In the genomic region with DNA sequence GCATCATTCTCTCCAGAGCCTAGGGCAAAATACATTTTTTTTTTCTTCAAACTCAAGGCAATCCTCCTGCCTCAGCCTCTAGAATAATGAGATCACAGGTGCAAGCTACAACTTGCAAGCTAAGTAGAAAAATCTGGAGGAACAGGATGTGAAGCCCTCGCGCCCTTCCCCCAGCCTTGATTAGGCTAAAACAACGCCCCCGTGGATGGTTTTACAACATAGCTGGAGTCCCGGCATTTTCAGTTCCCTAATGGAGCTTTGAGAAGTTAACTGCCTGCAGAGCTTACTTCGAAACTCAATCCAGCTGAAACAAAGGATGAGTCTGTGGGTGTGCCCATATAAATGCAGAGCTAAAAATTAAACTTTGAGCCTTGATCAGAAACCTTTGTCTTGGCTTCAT, we compare ENCODE assay signal across 13 mouse cellular contexts.
"Had no signal": no experiment of that assay in that cellular context is flagged by ENCODE, and none has a peak within 500 bp of the region (broad histone marks: within the 10 kb centered on the region; RNA-seq: fewer than 3 reads in every experiment).

No protein-coding gene starts in this region.

- DNase-seq: kidney, adult 8-10 months; kidney, postnatal 25 days; liver; lung, adult 2 months; lung, postnatal 10 days; thymus, postnatal 4 days had no signal

- H3K36me3 ChIP-seq: midbrain, embryonic 15.5 days had no signal

- H3K27me3 ChIP-seq: limb, embryonic 12.5 days; megakaryocyte, embryonic 14.5 days; midbrain, embryonic 15.5 days had no signal

- H3K4me3 ChIP-seq: limb, embryonic 12.5 days; megakaryocyte, embryonic 14.5 days; midbrain, embryonic 15.5 days had no signal

- H3K4me2 ChIP-seq: limb, embryonic 12.5 days; midbrain, embryonic 11.5 days; midbrain, embryonic 15.5 days had no signal

- H3K9ac ChIP-seq: limb, embryonic 12.5 days; liver, embryonic 14.5 days; midbrain, embryonic 15.5 days had no signal

- H3K27ac ChIP-seq: limb, embryonic 12.5 days; liver, embryonic 14.5 days; midbrain, embryonic 15.5 days; stomach, postnatal 0 days had no signal

- ATAC-seq: intestine, postnatal 0 days; midbrain, embryonic 15.5 days had no signal

- H3K9me3 ChIP-seq: limb, embryonic 12.5 days; megakaryocyte, embryonic 14.5 days; midbrain, embryonic 15.5 days had no signal

- H3K4me1 ChIP-seq: limb, embryonic 12.5 days; midbrain, embryonic 15.5 days had no signal
